Mouse (Mus musculus) heart, embryonic 10.5 days (tissue): Measurements from ENCODE around the gene Parva. TPM values are rescaled to one million over a fixed set of nuclear protein-coding genes. Genes with fewer than 3 reads are reported as not detected.

ENCODE experiments used
- DNase-seq: peaks from one replicate; pipeline ENCODE4 v3.0.0-alpha.2; 2017; ENCODE audit warnings: low spot score
- H3K27ac ChIP-seq: fragments of 300-500 bp; sonication (generic); 2 replicates; pipeline ENCODE4 v1.5.1; 2016; ENCODE audit warnings: mild to moderate bottlenecking
- H3K27me3 ChIP-seq: fragments of 300-500 bp; sonication (generic); 2 replicates; pipeline ENCODE4 v1.6.1; 2016; ENCODE audit warnings: mild to moderate bottlenecking; ENCODE audit not compliant: poor library complexity, insufficient read depth, severe bottlenecking
- H3K36me3 ChIP-seq: fragments of 300-500 bp; sonication (generic); 2 replicates; pipeline ENCODE4 v1.6.1; 2016; ENCODE audit warnings: mild to moderate bottlenecking, moderate library complexity
- H3K4me1 ChIP-seq: fragments of 300-500 bp; sonication (generic); 2 replicates; pipeline ENCODE4 v1.6.1; 2016; ENCODE audit warnings: mild to moderate bottlenecking
- H3K4me3 ChIP-seq: fragments of 300-500 bp; sonication (generic); 2 replicates; pipeline ENCODE4 v1.5.1; 2016; ENCODE audit warnings: mild to moderate bottlenecking, moderate library complexity
- H3K9me3 ChIP-seq: fragments of 300-500 bp; sonication (generic); 2 replicates; pipeline ENCODE4 v1.6.1; 2016; ENCODE audit warnings: mild to moderate bottlenecking, moderate library complexity
- WGBS: fragments of 180-500 bp; shearing (Covaris S2); methylation state at CpG from one replicate; pipeline ENCODE4 v1.1.7; 2016; 5-methylcytosine and 5-hydroxymethylcytosine counted together
- polyA plus RNA-seq: library from polyadenylated mRNA; unstranded; fragments of >200 nt; fragmentation: Nextera tagmentation; extraction: Ambion mirVana; gene quantifications from 2 replicates; pipeline ENCODE4 v1.2.1, GENCODE M21; 2016

Gene Parva
- polyA plus RNA-seq, 1 experiment from 2014 or later = 82.5 TPM

- H3K27me3 ChIP-seq = no peaks in the 10 kb centered on the region
- H3K4me1 ChIP-seq = peaks cover 68% of the 10 kb centered on the region
- no peak overlapping the region for H3K4me3 ChIP-seq
- H3K9me3 ChIP-seq = no peaks in the 10 kb centered on the region
- 75% methylated on average over 8 of the region's 8 CpGs for WGBS
- DNase-seq = no peak
- no peaks in the 10 kb centered on the region for H3K36me3 ChIP-seq
- H3K27ac ChIP-seq = peak overlapping the region; percentile 59
These were observed 84.0 kb downstream of the Parva start for GRCm38 (mm10) chr7:112511309-112511708.

GRCm38 (mm10) chr7:112512257-112512656, 85.0 kb downstream of the Parva start:
- no peak for DNase-seq
- no peaks in the 10 kb centered on the region for H3K36me3 ChIP-seq
- WGBS = 21% methylated on average over 3 of the region's 3 CpGs
- H3K4me1 ChIP-seq = peaks cover 59% of the 10 kb centered on the region
- no peaks in the 10 kb centered on the region for H3K9me3 ChIP-seq
- H3K27ac ChIP-seq = peak overlapping the region; percentile 59
- H3K4me3 ChIP-seq = no peak overlapping the region
- no peaks in the 10 kb centered on the region for H3K27me3 ChIP-seq

- Histone ChIP-seq H3K4me3 (no peak overlapping the region), H3K4me1 (peaks cover 53% of the 10 kb centered on the region), H3K27me3 (no peaks in the 10 kb centered on the region), H3K36me3 (no peaks in the 10 kb centered on the region), H3K9me3 (no peaks in the 10 kb centered on the region), H3K27ac (peak overlapping the region; percentile 59; the same call in 1 of the 2 replicates)
- DNase-seq = no peak
- 83% methylated on average over 1 of the region's 1 CpGs for WGBS
These were observed 85.6 kb downstream of the Parva start for GRCm38 (mm10) chr7:112512895-112513294.

GRCm38 (mm10) chr7:112514636-112515193, 87.4 kb downstream of the Parva start:
- no peaks in the 10 kb centered on the region for H3K27me3 ChIP-seq
- H3K4me3 ChIP-seq = no peak overlapping the region
- no peaks in the 10 kb centered on the region for H3K36me3 ChIP-seq
- DNase-seq = no peak
- H3K27ac ChIP-seq = no peak overlapping the region
- H3K9me3 ChIP-seq = no peaks in the 10 kb centered on the region
- peaks cover 42% of the 10 kb centered on the region for H3K4me1 ChIP-seq
- 89% methylated on average over 8 of the region's 8 CpGs for WGBS

GRCm38 (mm10) chr7:112525465-112525864, 98.2 kb downstream of the Parva start:
- Histone ChIP-seq H3K36me3 (0 out of 2 replicates have a peak, but pooled peaks cover 5% of the 10 kb centered on the region), H3K4me3 (no peak overlapping the region), H3K27ac (no peak overlapping the region), H3K9me3 (no peaks in the 10 kb centered on the region), H3K27me3 (no peaks in the 10 kb centered on the region), H3K4me1 (peaks cover 31% of the 10 kb centered on the region)
- no peak for DNase-seq
- 91% methylated on average over 6 of the region's 6 CpGs for WGBS

GRCm38 (mm10) chr7:112526226-112526625, 98.9 kb downstream of the Parva start:
- 77% methylated on average over 10 of the region's 10 CpGs for WGBS
- no peaks in the 10 kb centered on the region for H3K9me3 ChIP-seq
- peaks cover 31% of the 10 kb centered on the region for H3K4me1 ChIP-seq
- H3K27me3 ChIP-seq = no peaks in the 10 kb centered on the region
- 0 out of 2 replicates have a peak, but pooled peaks cover 5% of the 10 kb centered on the region for H3K36me3 ChIP-seq
- no peak overlapping the region for H3K4me3 ChIP-seq
- no peak for DNase-seq
- H3K27ac ChIP-seq = no peak overlapping the region

GRCm38 (mm10) chr7:112527230-112527629, 99.9 kb downstream of the Parva start:
- Histone ChIP-seq H3K27me3 (no peaks in the 10 kb centered on the region), H3K4me1 (peaks cover 31% of the 10 kb centered on the region), H3K27ac (no peak overlapping the region), H3K9me3 (no peaks in the 10 kb centered on the region), H3K36me3 (0 out of 2 replicates have a peak, but pooled peaks cover 5% of the 10 kb centered on the region), H3K4me3 (no peak overlapping the region)
- no peak for DNase-seq
- 79% methylated on average over 4 of the region's 4 CpGs for WGBS

GRCm38 (mm10) chr7:112528059-112528458, 100.8 kb downstream of the Parva start:
- Histone ChIP-seq H3K4me1 (peaks cover 33% of the 10 kb centered on the region), H3K36me3 (0 out of 2 replicates have a peak, but pooled peaks cover 5% of the 10 kb centered on the region), H3K27me3 (no peaks in the 10 kb centered on the region), H3K4me3 (no peak overlapping the region), H3K27ac (no peak overlapping the region), H3K9me3 (no peaks in the 10 kb centered on the region)
- DNase-seq = no peak
- 81% methylated on average over 1 of the region's 1 CpGs for WGBS

GRCm38 (mm10) chr7:112528582-112529360, 101.5 kb downstream of the Parva start:
- DNase-seq = no peak
- Histone ChIP-seq H3K36me3 (0 out of 2 replicates have a peak, but pooled peaks cover 5% of the 10 kb centered on the region), H3K4me1 (peaks cover 37% of the 10 kb centered on the region), H3K4me3 (no peak overlapping the region), H3K9me3 (no peaks in the 10 kb centered on the region), H3K27ac (no peak overlapping the region), H3K27me3 (no peaks in the 10 kb centered on the region)
- WGBS = 62% methylated on average over 6 of the region's 6 CpGs

- 77% methylated on average over 5 of the region's 5 CpGs for WGBS
- Histone ChIP-seq H3K36me3 (0 out of 2 replicates have a peak, but pooled peaks cover 5% of the 10 kb centered on the region), H3K4me1 (peaks cover 58% of the 10 kb centered on the region), H3K9me3 (no peaks in the 10 kb centered on the region), H3K27me3 (no peaks in the 10 kb centered on the region), H3K27ac (no peak overlapping the region), H3K4me3 (no peak overlapping the region)
- no peak for DNase-seq
These were observed 103.6 kb downstream of the Parva start for GRCm38 (mm10) chr7:112530924-112531323.

- Histone ChIP-seq H3K27me3 (no peaks in the 10 kb centered on the region), H3K4me3 (no peak overlapping the region), H3K4me1 (peaks cover 34% of the 10 kb centered on the region), H3K36me3 (0 out of 2 replicates have a peak, but pooled peaks cover 5% of the 10 kb centered on the region), H3K27ac (peak overlapping the region; percentile 47), H3K9me3 (no peaks in the 10 kb centered on the region)
- 69% methylated on average over 3 of the region's 3 CpGs for WGBS
- DNase-seq = no peak
These were observed 106.8 kb downstream of the Parva start for GRCm38 (mm10) chr7:112534148-112534547.

- H3K4me3 ChIP-seq = no peak overlapping the region
- WGBS = 26% methylated on average over 16 of the region's 16 CpGs
- DNase-seq = no peak
- no peaks in the 10 kb centered on the region for H3K9me3 ChIP-seq
- peak overlapping the region; percentile 53 for H3K27ac ChIP-seq
- H3K27me3 ChIP-seq = no peaks in the 10 kb centered on the region
- H3K36me3 ChIP-seq = 0 out of 2 replicates have a peak, but pooled peaks cover under 1% of the 10 kb centered on the region
- H3K4me1 ChIP-seq = peaks cover 31% of the 10 kb centered on the region
These were observed 108.2 kb downstream of the Parva start for GRCm38 (mm10) chr7:112535408-112535921.

GRCm38 (mm10) chr7:112549136-112549535, 121.8 kb downstream of the Parva start:
- H3K36me3 ChIP-seq = peaks cover 76% of the 10 kb centered on the region
- 82% methylated on average over 3 of the region's 3 CpGs for WGBS
- H3K4me1 ChIP-seq = peaks cover 7% of the 10 kb centered on the region
- DNase-seq = no peak
- no peaks in the 10 kb centered on the region for H3K27me3 ChIP-seq
- no peak overlapping the region for H3K27ac ChIP-seq
- H3K4me3 ChIP-seq = no peak overlapping the region
- no peaks in the 10 kb centered on the region for H3K9me3 ChIP-seq
